Mouse (Mus musculus) kidney, adult 2 months (tissue): ENCODE measurements around the gene Nrm. TPM values are rescaled to one million over a fixed set of nuclear protein-coding genes. Genes with fewer than 3 reads are reported as not detected.

Experiments used
- DNase-seq: peaks from one replicate; pipeline ENCODE4 v3.0.0; 2021
- H3K27ac ChIP-seq: fragments of 200-500 bp; 2 replicates; pipeline ENCODE4 v1.5.1; 2012; ENCODE audit warnings: low read depth, low read length, control low read depth, inconsistent platforms; ENCODE audit not compliant: insufficient read depth
- H3K27me3 ChIP-seq: fragments of 200-500 bp; replicated peaks from 2 replicates; pipeline ENCODE4 v1.6.1; 2012; ENCODE audit warnings: mild to moderate bottlenecking, moderate library complexity, low read length, inconsistent platforms; ENCODE audit not compliant: control insufficient read depth, insufficient read depth
- H3K36me3 ChIP-seq: fragments of 200-500 bp; 2 replicates; pipeline ENCODE4 v1.6.1; 2012; ENCODE audit warnings: mild to moderate bottlenecking, moderate library complexity, low read length, inconsistent platforms; ENCODE audit not compliant: control insufficient read depth, insufficient read depth
- H3K4me1 ChIP-seq: fragments of 200-500 bp; 2 replicates; pipeline ENCODE4 v1.6.1; 2011; ENCODE audit warnings: low read length; ENCODE audit not compliant: control insufficient read depth, insufficient read depth
- H3K4me3 ChIP-seq: fragments of 200-500 bp; 2 replicates; pipeline ENCODE4 v1.5.1; 2011; ENCODE audit warnings: mild to moderate bottlenecking, low read depth, low read length, control low read depth; ENCODE audit not compliant: insufficient read depth
- CTCF ChIP-seq: fragments of 200-500 bp; conservative IDR thresholded peaks from 2 replicates; pipeline ENCODE4 v1.5.1; 2011; ENCODE audit warnings: low read depth, mild to moderate bottlenecking, control low read depth, low read length, moderate library complexity, mixed read lengths; ENCODE audit not compliant: insufficient read depth, insufficient read length
- POLR2A ChIP-seq: fragments of 200-500 bp; IDR thresholded peaks from one replicate; pipeline ENCODE4 v1.6.1; 2011; ENCODE audit warnings: low read depth, low read length, control low read depth
- WGBS: fragments of 180-500 bp; shearing (Covaris S2); methylation state at CpG from one replicate; pipeline ENCODE4 v1.1.7; 2018; 5-methylcytosine and 5-hydroxymethylcytosine counted together
- polyA plus RNA-seq: library from polyadenylated mRNA; depleted of rRNA; stranded (reverse); fragments of >200 nt; gene quantifications from 2 replicates; pipeline ENCODE4 v1.2.3, GENCODE M21; 2012

Nrm gene
- polyA plus RNA-seq, 1 experiment, result 6.3 TPM

GRCm38 (mm10) chr17:35866911-35867890 is 6.1 kb downstream of the Nrm start:
- Histone ChIP-seq H3K27ac (peak overlapping the region; percentile 93), H3K4me1 (no peaks in the 10 kb centered on the region; the same call in 1 of the 2 replicates), H3K4me3 (peak overlapping the region; percentile 58), H3K27me3 (no peaks in the 10 kb centered on the region), H3K36me3 (no peaks in the 10 kb centered on the region)
- WGBS, result 20% methylated on average over 26 of the region's 26 CpGs
- TF ChIP-seq CTCF (0 out of 2 replicates have a peak, but pooled peaks have one; percentile 23), POLR2A (no peak)
- DNase-seq, result peak; percentile 63

DNA sequence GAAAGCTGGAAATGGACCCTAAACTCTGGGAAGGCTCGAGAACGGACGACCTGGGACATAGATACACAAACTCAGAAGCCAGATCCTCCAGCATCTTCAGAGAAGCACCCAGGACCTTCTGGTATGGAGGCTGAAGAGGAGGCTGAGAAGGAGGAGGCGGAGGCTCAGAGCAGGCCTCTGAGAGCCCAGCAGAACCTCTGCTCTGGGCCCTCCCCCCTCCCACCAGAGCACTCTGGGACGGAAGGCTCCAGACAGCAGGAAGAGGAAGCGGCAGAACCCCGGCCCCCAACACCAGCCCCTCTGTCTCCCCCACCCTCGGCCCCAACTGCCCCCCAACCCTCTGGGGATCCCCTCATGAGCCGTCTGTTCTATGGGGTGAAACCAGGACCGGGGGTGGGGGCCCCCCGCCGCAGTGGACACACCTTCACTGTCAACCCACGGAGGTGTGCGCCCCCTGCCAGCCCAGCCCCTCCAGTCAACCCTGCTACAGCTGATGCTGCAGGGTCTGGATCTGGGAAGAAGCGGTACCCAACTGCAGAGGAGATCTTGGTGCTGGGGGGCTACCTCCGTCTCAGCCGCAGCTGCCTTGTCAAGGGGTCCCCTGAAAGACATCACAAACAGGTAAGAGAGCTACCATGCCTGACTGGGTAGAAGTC is 7.2 kb downstream of the Nrm start:
- WGBS, result 34% methylated on average over 16 of the region's 17 CpGs
- Histone ChIP-seq H3K27ac (peak overlapping the region; percentile 36), H3K4me1 (no peaks in the 10 kb centered on the region; the same call in 1 of the 2 replicates), H3K27me3 (no peaks in the 10 kb centered on the region), H3K4me3 (peak overlapping the region; percentile 58), H3K36me3 (no peaks in the 10 kb centered on the region)
- TF ChIP-seq CTCF, result no peak
- no peak for TF ChIP-seq POLR2A
- DNase-seq, result peak; percentile 49

DNA sequence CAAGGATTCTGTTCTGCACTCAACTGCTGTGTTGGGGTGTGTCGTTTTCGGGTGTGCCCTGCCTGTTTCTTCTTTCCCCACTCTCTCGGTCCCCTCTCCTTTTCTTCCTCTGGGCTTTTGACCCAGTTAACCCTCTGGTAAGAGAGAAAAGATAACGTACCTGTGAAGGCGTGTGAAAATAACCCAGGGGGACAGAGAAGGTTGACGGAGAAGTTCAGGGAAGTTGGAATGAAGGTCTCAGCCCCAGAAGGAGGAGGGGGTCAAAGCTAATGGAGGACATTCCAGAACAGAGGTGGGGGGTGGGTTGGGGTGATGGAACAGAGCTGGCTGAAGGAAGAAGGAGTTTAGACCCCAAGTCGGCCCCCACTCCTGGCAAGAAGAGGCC is 7.8 kb downstream of the Nrm start:
- WGBS, result 21% methylated on average over 7 of the region's 7 CpGs
- Histone ChIP-seq H3K27me3 (no peaks in the 10 kb centered on the region), H3K4me3 (peak overlapping the region; percentile 58), H3K36me3 (no peaks in the 10 kb centered on the region), H3K27ac (peak overlapping the region; percentile 36), H3K4me1 (no peaks in the 10 kb centered on the region; the same call in 1 of the 2 replicates)
- TF ChIP-seq CTCF, result no peak
- no peak for TF ChIP-seq POLR2A
- no peak for DNase-seq

- peak; percentile 66 for DNase-seq
- TF ChIP-seq POLR2A, result no peak
- TF ChIP-seq CTCF, result no peak
- Histone ChIP-seq H3K36me3 (no peaks in the 10 kb centered on the region), H3K4me1 (no peaks in the 10 kb centered on the region; the same call in 1 of the 2 replicates), H3K27me3 (no peaks in the 10 kb centered on the region), H3K27ac (peak overlapping the region; percentile 79), H3K4me3 (peak overlapping the region; percentile 58)
- 17% methylated on average over 7 of the region's 7 CpGs for WGBS
Measured at GRCm38 (mm10) chr17:35869346-35870067, 8.4 kb downstream of the Nrm start.

GRCm38 (mm10) chr17:35870151-35870883 is 9.2 kb downstream of the Nrm start:
- WGBS, result 50% methylated on average over 9 of the region's 9 CpGs
- Histone ChIP-seq H3K4me3 (peak overlapping the region; percentile 58), H3K27ac (peak overlapping the region; percentile 83), H3K27me3 (no peaks in the 10 kb centered on the region), H3K4me1 (no peaks in the 10 kb centered on the region), H3K36me3 (no peaks in the 10 kb centered on the region)
- TF ChIP-seq POLR2A (no peak), CTCF (no peak)
- DNase-seq, result peak; percentile 81

DNA sequence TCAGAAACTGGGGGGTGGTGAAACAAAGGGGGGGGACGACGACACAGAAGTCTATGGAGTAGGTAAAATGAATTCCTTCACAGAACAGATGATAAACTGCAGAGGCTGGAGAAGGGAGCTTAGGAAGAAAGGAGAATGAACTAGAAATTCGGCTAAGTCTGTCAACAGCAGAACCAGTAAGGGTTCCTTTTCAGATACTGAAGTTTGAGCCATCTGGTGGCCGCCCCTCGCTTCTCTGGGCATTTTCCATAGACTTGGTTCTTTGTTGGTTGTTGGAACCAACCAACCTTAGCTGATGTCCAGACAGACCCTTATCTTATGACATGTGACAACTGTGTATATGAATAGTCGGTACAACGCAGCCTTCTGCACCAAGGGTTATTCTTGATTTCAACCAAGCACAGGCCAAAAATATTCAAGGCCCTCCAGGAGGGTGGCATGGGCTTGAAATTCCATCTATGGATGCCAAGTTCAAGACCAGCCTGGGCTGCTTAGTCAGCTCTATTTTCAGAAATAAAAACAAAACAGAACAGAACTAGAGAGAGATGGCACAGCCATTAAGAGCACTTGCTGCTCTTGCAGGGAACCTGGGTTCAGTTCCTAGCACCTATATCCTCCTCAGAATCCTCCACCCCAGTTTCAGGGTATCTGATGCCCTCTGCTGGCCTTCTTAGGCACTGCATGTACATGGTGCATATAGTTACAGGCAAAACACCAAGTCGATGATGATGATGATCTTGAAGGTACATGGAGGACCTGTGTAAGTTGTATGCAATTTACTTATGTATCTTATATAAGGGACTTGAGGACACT is 10.0 kb downstream of the Nrm start:
- H3K4me3 ChIP-seq, result peak overlapping the region; percentile 58; the same call in 1 of the 2 replicates
- 64% methylated on average over 8 of the region's 8 CpGs for WGBS
- no peak for DNase-seq
- TF ChIP-seq CTCF (peak; percentile 39; the same call in 1 of the 2 replicates), POLR2A (no peak)
- no peaks in the 10 kb centered on the region for H3K36me3 ChIP-seq
- no peaks in the 10 kb centered on the region for H3K27me3 ChIP-seq
- no peaks in the 10 kb centered on the region for H3K4me1 ChIP-seq
- H3K27ac ChIP-seq, result peak overlapping the region; percentile 83; the same call in 1 of the 2 replicates
